Mouse (Mus musculus) spleen, adult 18-20 months (tissue): ENCODE results near the gene Il17rc.

Experiments used
- DNase-seq, 2 experiments: peaks; one replicate each; pipeline ENCODE4 v3.0.0; 2022; ENCODE audit warnings: mixed read lengths in 2 of 2

Gene Il17rc

GRCm38 (mm10) chr6:113455007-113455406 is 16.2 kb upstream of the Il17rc start:
- no peak for DNase-seq

DNA sequence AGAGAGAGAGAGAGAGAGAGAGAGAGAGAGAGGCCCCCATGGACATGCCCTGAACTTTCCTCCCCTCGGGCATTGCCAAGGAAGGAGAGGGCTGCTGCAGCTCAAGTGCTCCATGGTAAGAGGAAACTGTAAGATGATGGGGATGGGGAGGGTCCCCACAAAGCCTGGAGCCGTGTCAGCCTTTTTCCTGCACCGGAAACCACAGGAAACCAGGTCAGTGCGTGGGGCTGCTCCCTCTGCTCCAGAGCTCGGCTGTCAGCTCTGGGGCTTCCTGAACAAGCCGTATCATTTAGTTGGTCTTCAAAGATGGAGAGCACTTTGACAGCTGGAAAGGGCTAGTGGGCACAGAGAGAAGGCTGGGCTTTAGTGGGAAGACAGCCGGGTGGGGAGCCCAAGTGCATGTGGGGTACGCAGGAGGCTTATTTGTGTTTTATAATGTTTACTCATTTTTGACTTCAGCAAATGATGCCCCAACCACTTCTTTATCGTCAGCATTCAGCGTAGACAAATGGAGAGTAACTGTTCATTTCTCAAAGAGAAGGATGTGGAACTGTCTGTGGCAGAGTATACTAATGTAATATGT is 13.2 kb upstream of the Il17rc start, which contains the start of gene Il17re:
Gene Il17re (plus strand): TSS at position 533 of the 583 bp plus-strand sequence.
- DNase-seq, result no peak

DNA sequence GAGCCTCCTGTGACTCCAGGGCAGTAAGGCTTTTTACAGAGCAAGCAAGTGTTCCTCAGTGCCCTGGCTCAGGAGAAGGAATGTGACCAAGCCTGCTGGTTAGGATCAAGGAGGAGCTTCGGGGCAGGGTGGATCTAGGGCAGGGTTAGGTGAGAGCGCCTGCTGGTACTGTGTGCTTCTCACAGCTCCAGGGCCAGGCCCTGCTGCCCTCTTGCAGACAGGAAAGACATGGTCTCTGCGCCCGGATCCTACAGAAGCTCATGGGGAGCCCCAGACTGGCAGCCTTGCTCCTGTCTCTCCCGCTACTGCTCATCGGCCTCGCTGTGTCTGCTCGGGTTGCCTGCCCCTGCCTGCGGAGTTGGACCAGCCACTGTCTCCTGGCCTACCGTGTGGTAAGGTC is 12.6 kb upstream of the Il17rc start:
- no peak for DNase-seq

- DNase-seq, result no peak
These were observed 7.2 kb upstream of the Il17rc start for GRCm38 (mm10) chr6:113464040-113464439.

DNA sequence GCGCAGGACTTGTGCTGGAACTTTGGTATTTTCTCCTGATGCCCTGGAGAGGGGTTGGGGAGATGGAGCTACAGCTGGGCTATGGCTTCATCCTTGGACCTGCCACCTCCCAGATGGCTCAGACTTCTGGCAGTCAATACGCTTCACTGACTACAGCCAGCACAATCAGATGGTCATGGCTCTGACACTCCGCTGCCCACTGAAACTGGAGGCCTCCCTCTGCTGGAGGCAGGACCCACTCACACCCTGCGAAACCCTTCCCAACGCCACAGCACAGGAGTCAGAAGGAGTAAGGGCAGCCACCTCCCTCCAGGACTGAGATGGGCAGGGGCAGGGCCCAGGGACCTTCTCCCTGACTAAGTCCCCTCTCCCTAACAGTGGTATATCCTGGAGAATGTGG is 5.6 kb upstream of the Il17rc start:
- DNase-seq, result no peak

GRCm38 (mm10) chr6:113468512-113468911 is 2.7 kb upstream of the Il17rc start:
- DNase-seq, result no peak

DNA sequence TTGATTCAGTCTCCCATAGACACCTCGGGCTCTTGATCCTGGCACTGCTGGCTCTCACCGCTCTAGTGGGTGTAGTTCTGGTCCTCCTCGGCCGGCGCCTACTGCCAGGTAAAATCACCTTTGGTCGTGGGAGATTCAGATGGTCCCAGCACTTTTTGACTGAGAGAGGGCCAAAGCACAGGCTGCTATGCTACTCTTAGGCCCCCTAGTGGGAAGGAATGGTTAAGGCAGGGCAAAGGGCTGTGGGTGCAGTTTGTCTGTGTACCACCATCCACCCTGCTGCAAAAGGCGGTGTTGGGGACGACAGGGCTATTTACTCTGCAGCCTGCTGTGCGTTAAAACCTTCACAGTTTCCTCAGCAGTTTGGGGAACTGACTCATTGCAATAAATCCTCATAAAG is 2.2 kb upstream of the Il17rc start:
- DNase-seq, result peak; percentile 31 to 66

DNA sequence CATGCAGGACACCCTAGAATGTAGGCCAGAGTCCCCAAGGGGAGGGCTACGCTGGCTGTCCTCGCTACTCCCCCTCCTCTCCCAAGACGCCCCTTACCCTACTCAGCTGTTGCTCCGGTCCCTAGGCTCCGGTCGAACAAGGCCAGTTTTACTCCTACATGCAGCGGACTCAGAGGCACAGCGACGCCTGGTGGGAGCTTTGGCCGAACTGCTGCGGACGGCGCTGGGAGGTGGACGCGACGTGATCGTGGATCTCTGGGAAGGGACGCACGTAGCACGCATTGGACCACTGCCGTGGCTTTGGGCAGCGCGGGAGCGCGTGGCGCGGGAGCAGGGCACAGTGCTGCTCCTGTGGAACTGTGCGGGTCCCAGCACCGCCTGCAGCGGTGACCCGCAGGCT is 1.8 kb upstream of the Il17rc start:
- peak; percentile 40 to 69 for DNase-seq

DNA sequence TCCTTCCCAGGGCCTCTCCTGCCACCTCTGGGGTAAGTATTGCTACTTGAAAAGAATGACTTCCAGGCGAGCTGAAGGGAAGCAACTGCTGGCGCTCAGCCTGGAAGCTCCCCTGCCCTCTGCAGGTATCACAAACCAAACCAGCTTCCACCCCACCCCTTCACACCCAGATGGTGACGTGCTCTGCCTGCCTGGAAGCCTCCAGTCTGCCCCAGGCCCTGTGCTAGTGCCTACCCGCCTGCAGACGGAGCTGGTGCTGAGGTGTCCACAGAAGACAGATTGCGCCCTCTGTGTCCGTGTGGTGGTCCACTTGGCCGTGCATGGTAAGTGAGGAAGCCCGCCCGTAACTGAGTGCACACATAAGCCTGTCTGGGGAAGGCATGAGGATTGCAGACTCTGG is 834 bp downstream of the Il17rc start:
- no peak for DNase-seq

DNA sequence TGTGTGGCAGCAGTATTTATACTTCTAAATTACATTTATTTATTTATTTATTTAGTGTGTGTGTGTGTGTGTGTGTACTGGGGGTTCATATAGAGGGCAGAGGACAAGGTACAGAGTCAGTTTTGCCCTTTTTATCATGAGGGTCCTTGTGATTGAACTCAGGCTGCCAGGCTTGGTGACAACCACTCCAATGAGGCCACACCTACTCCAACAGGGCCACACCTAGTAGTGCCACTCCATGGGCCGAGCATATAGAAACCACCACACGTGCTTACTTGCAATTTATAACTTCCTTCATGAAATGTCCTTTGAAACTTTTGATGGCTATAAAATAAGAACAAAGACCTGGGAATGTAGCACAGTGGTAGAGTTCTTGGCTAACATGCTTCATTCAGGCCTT is 2.0 kb downstream of the Il17rc start:
- no peak for DNase-seq

DNA sequence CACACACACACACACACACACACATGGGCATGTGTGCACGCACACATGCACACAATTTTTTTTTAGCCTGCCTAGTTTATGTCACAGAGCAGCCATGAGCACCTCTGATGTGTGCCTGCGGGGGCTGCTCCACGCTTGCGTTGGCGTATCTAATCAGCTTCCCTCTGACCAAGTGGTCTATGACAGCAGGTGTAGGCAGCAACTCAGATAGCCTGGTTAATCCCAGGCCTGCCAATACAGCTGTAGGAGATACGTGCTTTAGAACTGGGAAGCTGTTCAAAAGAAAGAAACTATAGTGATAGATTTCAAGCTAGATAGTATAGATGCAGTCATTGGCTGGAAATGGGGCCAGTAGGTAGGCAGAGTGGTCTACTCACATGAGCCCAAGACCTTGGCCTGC is 2.5 kb downstream of the Il17rc start:
- DNase-seq, result no peak

GRCm38 (mm10) chr6:113477353-113477752 is 6.1 kb downstream of the Il17rc start:
- DNase-seq, result no peak

GRCm38 (mm10) chr6:113478906-113479305 is 7.7 kb downstream of the Il17rc start:
- no peak for DNase-seq

GRCm38 (mm10) chr6:113480555-113481373 is 9.5 kb downstream of the Il17rc start:
- DNase-seq, result no peak

- peak in 1 of 2 experiments; percentile 35 for DNase-seq
These were observed 11.4 kb downstream of the Il17rc start for GRCm38 (mm10) chr6:113482477-113483099.

DNA sequence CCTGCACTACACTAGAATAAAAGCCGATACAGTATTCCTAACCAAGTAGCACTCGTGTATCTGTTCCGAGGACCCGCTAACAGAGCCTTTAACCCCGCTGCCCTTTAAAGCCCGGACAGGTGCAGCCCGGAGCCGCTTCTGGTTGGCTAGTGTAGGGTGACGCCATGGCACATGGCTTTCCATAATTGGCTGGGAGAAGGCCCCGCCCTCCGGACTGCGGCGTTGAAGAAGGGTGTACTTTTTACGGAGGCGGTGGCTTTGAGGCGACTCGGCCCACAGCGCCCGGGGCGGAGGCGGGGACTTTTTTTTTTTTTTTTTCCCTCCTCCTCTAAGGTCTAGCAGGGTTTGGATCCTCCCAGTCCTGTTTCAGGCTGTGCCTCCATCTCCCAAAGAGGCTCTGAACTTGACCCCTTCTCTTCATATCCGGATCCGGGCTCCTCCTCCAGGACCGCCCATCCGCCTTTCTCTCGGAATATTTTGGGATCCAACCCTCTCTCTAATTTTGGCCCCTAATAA is 11.9 kb downstream of the Il17rc start, which contains the start of gene Creld1:
Gene Creld1 (plus strand): TSS at position 198 of the 516 bp plus-strand sequence.
- DNase-seq, result peak; percentile 89

DNA sequence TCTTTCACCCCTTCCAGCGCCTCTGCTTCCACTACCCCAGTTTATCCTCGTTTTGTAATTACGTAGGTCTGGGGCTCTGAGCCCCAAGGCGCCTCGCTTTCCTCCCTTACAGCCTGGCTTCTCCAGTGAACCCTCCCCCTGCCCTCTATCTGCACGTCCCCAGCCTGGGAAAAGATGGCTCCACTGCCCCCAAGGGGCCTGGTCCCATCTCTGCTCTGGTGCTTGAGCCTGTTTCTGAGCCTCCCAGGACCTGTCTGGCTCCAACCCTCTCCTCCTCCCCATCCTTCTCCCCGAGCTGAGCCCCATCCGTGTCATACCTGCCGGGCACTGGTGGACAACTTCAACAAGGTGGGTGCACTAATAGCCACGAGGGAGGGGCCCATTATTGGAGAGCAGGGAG is 12.5 kb downstream of the Il17rc start:
- DNase-seq, result no peak

GRCm38 (mm10) chr6:113487125-113487576 is 15.9 kb downstream of the Il17rc start:
- DNase-seq, result no peak

GRCm38 (mm10) chr6:113489410-113489809 is 18.2 kb downstream of the Il17rc start:
- no peak for DNase-seq

DNA sequence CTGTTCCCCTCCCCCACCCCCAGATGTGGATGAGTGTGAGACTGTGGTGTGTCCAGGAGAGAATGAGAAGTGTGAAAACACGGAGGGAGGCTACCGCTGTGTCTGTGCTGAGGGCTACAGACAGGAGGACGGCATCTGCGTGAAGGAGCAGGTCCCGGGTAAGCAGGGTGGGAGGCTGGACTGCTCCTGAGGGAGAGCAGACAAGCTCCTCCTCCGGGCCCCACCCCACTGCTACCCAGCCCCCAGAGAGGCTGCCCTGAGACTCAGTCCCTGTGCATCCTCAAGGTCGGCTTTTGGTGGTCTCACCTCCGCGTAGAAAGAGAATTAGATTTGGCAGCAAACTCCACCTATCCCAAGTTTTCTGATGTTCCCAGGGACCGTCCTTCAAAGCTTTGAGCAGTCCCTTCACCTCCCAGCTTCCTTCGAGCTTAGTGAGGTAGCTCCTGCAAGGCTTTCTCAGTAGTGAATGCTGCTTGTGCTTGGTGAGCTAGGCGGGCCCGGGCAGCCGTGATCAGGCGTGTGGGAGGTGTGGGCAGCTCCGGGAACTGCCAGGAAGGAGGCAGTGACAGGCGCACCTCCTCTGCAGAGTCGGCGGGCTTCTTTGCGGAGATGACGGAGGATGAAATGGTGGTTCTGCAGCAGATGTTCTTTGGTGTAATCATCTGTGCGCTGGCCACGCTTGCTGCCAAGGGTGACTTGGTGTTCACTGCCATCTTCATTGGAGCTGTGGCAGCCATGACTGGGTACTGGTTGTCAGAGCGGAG is 21.1 kb downstream of the Il17rc start:
- DNase-seq, result no peak

GRCm38 (mm10) chr6:113494258-113494788 is 23.1 kb downstream of the Il17rc start:
- peak; percentile 76 to 84 for DNase-seq

DNA sequence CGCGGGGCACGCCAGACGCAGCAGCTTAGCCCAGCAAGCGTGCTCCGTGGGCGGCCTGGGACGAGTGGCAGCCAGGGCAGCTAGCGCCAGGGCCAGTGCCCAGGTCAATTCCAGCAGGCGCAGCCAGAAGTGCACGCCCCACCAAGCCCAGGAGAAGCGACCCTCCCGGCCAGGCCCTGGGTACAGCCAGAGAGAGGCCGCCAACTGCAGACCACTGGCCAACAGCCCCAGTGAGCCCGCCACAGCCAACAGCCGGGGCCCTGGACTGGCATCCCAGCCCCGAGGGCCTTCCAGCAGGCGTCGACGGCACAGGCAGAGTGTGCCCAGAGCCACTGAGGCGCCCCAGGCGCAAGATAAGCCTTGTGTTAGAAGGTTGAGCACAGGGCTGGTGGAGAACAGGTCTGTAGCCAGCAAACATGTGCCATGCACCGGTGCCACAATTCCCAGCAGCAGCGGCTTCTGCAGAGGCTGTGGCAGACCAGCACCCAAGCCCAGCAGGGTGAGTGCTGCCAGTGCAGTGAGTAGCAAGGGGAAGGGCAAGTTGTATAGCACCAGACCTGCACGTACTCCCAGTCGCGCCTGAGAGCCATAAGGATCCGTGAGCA is 23.9 kb downstream of the Il17rc start:
- no peak for DNase-seq
